Mouse (Mus musculus): ENCODE measurements at regions not wholly inside any gene's neighbourhood (a gene's known extent, or its start where the extent isn't known, plus 50 kb on each side); places are given as distances from the start of the nearest gene placed in this dataset.

DNA sequence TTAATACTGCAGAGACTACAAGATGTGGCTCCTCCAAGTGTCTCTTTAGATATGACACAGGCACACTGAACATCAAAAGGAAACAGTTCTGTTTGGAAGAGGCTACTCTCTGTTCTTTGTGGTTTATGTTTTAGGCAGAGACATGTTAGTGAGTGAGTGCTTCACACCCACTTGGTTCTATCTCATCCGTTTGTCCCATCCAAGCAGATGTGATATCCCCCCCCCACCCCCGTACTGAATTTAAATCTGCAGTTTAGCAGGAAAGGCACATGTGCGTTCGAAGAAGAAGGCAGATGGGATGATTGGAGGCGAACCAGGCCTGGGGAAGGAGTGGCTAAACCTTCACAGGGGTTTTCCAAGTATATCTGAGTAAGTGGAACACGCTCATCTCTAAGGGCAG lies 72.0 kb upstream of the Sp4 start:
- no peak for TF ChIP-seq CTCF (IDR thresholded peaks at IDR 0.05; ENCODE audit: extremely low read depth, insufficient read length, insufficient replicate concordance, low read depth, low read length)
- no peak for TF ChIP-seq POLR2A (IDR thresholded peaks at IDR 0.05; ENCODE audit: low read depth, low read length)
